Mouse (Mus musculus) CH12.LX (cell line): ENCODE results near the gene Dapk3. TPM values are rescaled to one million over a fixed set of nuclear protein-coding genes. Genes with fewer than 3 reads are reported as not detected.

Experiments
- DNase-seq: peaks from one replicate; pipeline ENCODE4 v3.0.0-alpha.2; 2013; ENCODE audit errors: extremely low read depth
- H3K27ac ChIP-seq: 2 replicates; pipeline ENCODE4 v1.5.1; 2012; ENCODE audit warnings: low read depth, mild to moderate bottlenecking, control low read depth, moderate library complexity; ENCODE audit not compliant: insufficient read depth
- H3K27me3 ChIP-seq: replicated peaks from 2 replicates; pipeline ENCODE3; 2012; ENCODE audit warnings: inconsistent platforms
- H3K36me3 ChIP-seq, 2 experiments: replicated peaks in 1 of 2; 2 replicates each; pipeline versions ENCODE3 to v1.6.1; 2012; ENCODE audit warnings: inconsistent platforms in 1 of 2, low read length in 1 of 2, mild to moderate bottlenecking in 1 of 2, mixed read lengths in 1 of 2, moderate library complexity in 1 of 2; ENCODE audit not compliant: control insufficient read depth in 1 of 2, insufficient read depth in 1 of 2
- H3K4me1 ChIP-seq, 2 experiments: 2 replicates each; pipeline ENCODE4 v1.6.1; 2012; ENCODE audit warnings: inconsistent platforms in 1 of 2, moderate library complexity in 1 of 2; ENCODE audit not compliant: insufficient read depth in 2 of 2, control insufficient read depth in 1 of 2
- H3K4me2 ChIP-seq: 2 replicates; pipeline ENCODE4 v1.6.1; 2012; ENCODE audit warnings: low read depth, mild to moderate bottlenecking, control low read depth; ENCODE audit not compliant: poor library complexity, insufficient read depth, severe bottlenecking
- H3K4me3 ChIP-seq, 3 experiments: fragments of 150-350 bp in 1 of 3; sonication (generic) in 1 of 3; replicated peaks in 1 of 3; 2 replicates each; pipeline versions ENCODE3 to v1.5.1; 2011 to 2012; ENCODE audit warnings: low read depth in 2 of 3, low read length in 2 of 3, mild to moderate bottlenecking in 2 of 3, moderate library complexity in 2 of 3, control low read depth in 1 of 3, improper control_type of control experiment in 1 of 3, inconsistent platforms in 1 of 3, mixed read lengths in 1 of 3; ENCODE audit not compliant: poor library complexity in 1 of 3
- H3K79me2 ChIP-seq: replicated peaks from 2 replicates; pipeline ENCODE4 v1.6.1; 2012; ENCODE audit warnings: mild to moderate bottlenecking, moderate library complexity; ENCODE audit not compliant: control insufficient read depth, poor library complexity, insufficient read depth, severe bottlenecking; ENCODE audit errors: extremely low read depth
- H3K9ac ChIP-seq: 2 replicates; pipeline ENCODE4 v1.6.1; 2012; ENCODE audit warnings: low read depth, mild to moderate bottlenecking, control low read depth, moderate library complexity; ENCODE audit not compliant: insufficient read depth
- H3K9me3 ChIP-seq: replicated peaks from 2 replicates; pipeline ENCODE3; 2012; ENCODE audit warnings: low read length, inconsistent platforms, mixed read lengths
- BHLHE40 ChIP-seq: IDR thresholded peaks from 2 replicates; pipeline ENCODE4 v1.6.1; 2011; ENCODE audit warnings: mild to moderate bottlenecking, low read depth, low read length, improper control_type of control experiment
- CTCF ChIP-seq, 2 experiments: IDR thresholded peaks in 1 of 2; conservative IDR thresholded peaks in 1 of 2; 2 replicates each; pipeline ENCODE4 v1.5.1; 2011 to 2012; ENCODE audit warnings: low read depth in 2 of 2, low read length in 2 of 2, improper control_type of control experiment in 1 of 2, inconsistent platforms in 1 of 2, mild to moderate bottlenecking in 1 of 2, moderate library complexity in 1 of 2
- EP300 ChIP-seq: IDR thresholded peaks from 2 replicates; pipeline ENCODE4 v1.6.1; 2011; ENCODE audit warnings: low read length, improper control_type of control experiment
- IRF4 ChIP-seq: IDR thresholded peaks from 2 replicates; pipeline ENCODE4 v1.6.1; 2014; ENCODE audit warnings: low read depth, mild to moderate bottlenecking, inconsistent platforms, low read length, improper control_type of control experiment
- JUND ChIP-seq: conservative IDR thresholded peaks from 2 replicates; pipeline ENCODE4 v1.6.1; 2011; ENCODE audit warnings: low read depth, low read length, improper control_type of control experiment
- MEF2A ChIP-seq: IDR thresholded peaks from 2 replicates; pipeline ENCODE4 v1.6.1; 2014; ENCODE audit warnings: low read depth, mild to moderate bottlenecking, inconsistent platforms, low read length, improper control_type of control experiment, borderline replicate concordance
- POLR2AphosphoS2 ChIP-seq: IDR thresholded peaks from 2 replicates; pipeline ENCODE4 v1.6.1; 2011; ENCODE audit warnings: low read depth, low read length, improper control_type of control experiment
- RAD21 ChIP-seq: IDR thresholded peaks from 2 replicates; pipeline ENCODE4 v1.6.1; 2011; ENCODE audit warnings: low read depth, mild to moderate bottlenecking, low read length, improper control_type of control experiment, moderate library complexity
- SMC3 ChIP-seq: IDR thresholded peaks from 2 replicates; pipeline ENCODE4 v1.6.1; 2011; ENCODE audit warnings: low read depth, low read length, improper control_type of control experiment
- ZC3H11A ChIP-seq: IDR thresholded peaks from 2 replicates; pipeline ENCODE4 v1.6.1; 2012; ENCODE audit warnings: low read depth, mild to moderate bottlenecking, inconsistent platforms, low read length, improper control_type of control experiment
- ZKSCAN1 ChIP-seq: IDR thresholded peaks from 2 replicates; pipeline ENCODE4 v1.6.1; 2012; ENCODE audit warnings: low read depth, inconsistent platforms, low read length, improper control_type of control experiment, borderline replicate concordance
- ZMIZ1 ChIP-seq: IDR thresholded peaks from 2 replicates; pipeline ENCODE4 v1.6.1; 2012; ENCODE audit warnings: low read depth, mild to moderate bottlenecking, inconsistent platforms, low read length, improper control_type of control experiment
- dilution Hi-C: fragments of 300-500 bp; cut with MboI; formaldehyde crosslinking; loops from 2 replicates; pipeline ENCODE4 v1.14.3; 2020; ENCODE audit warnings: low sequenced_read_pairs; ENCODE audit not compliant: extremely low pct_unique_long_range_greater_than_20kb, extremely low pct_ligation_motif_present
- in situ Hi-C: fragments of 300-500 bp; cut with MboI; formaldehyde crosslinking; loops from 3 replicates; pipeline ENCODE4 v1.14.3; 2019; ENCODE audit warnings: low sequenced_read_pairs, low pct_ligation_motif_present, low pct_unique_long_range_greater_than_20kb, mixed read lengths
- polyA plus RNA-seq: library from polyadenylated mRNA; unstranded; fragments of >175 nt; gene quantifications from 2 replicates; pipeline ENCODE4 v1.2.1, GENCODE M21; 2012; ENCODE audit warnings: low read depth; ENCODE audit not compliant: insufficient read length
- total RNA-seq, 2 experiments: library from RNA; depleted of rRNA; stranded (reverse); fragments of 300-350 nt in 1 of 2; fragments of >200 nt in 1 of 2; gene quantifications; 2 replicates each; pipeline ENCODE4 v1.2.3; 2012 to 2014

Gene Dapk3
- total and polyA plus RNA-seq, 3 experiments = 25.4 to 46.2 (median 44.5) TPM

- H3K4me3 ChIP-seq = no peak overlapping the region
- peaks cover 5% of the 10 kb centered on the region for H3K27me3 ChIP-seq
- dilution Hi-C loops = no loop called here
- H3K9me3 ChIP-seq = no peaks in the 10 kb centered on the region
- TF ChIP-seq ZMIZ1 (no peak), EP300 (no peak), POLR2AphosphoS2 (no peak), BHLHE40 (peak; percentile 35; the same call in 1 of the 2 replicates)
- DNase-seq = no peak
- H3K36me3 ChIP-seq = no peaks in the 10 kb centered on the region
- no peak overlapping the region for H3K4me2 ChIP-seq
- H3K79me2 ChIP-seq = no peaks in the 10 kb centered on the region
- in situ Hi-C loops = loop anchor here (5.0 to 10.0 kb wide), 2 partner anchors 90 to 157 kb away; partner anchors contain the start of genes Hmg20b and Mfsd12
- no peak overlapping the region for H3K9ac ChIP-seq
- no peak overlapping the region for H3K27ac ChIP-seq
- H3K4me1 ChIP-seq = peaks cover 33 to 56% of the 10 kb centered on the region in 2 experiments
Measured at GRCm38 (mm10) chr10:81197305-81197704, 14.5 kb downstream of the Dapk3 start.

GRCm38 (mm10) chr10:81198230-81198629, 15.4 kb downstream of the Dapk3 start:
- peak; percentile 72 for DNase-seq
- H3K27ac ChIP-seq = no peak overlapping the region
- no peak overlapping the region for H3K9ac ChIP-seq
- TF ChIP-seq ZKSCAN1 = no peak
- TF ChIP-seq ZMIZ1 = no peak
- TF ChIP-seq SMC3 = peak; percentile 79
- 0 out of 2 replicates have a peak, but pooled peaks have one; percentile 21 for TF ChIP-seq IRF4
- TF ChIP-seq MEF2A = peak; percentile 25; the same call in 1 of the 2 replicates
- TF ChIP-seq CTCF (conservative IDR thresholded peaks at IDR 0.05 in 1 of 2, IDR thresholded peaks at IDR 0.05 in 1 of 2; ENCODE audit: low read depth in 2 of 2, low read length in 2 of 2) = peak; percentile 74 to 96
- TF ChIP-seq JUND = peak; percentile 48; the same call in 1 of the 2 replicates
- peak; percentile 96 for TF ChIP-seq RAD21
- peak; percentile 39 for TF ChIP-seq ZC3H11A
- H3K79me2 ChIP-seq = no peaks in the 10 kb centered on the region
- H3K36me3 ChIP-seq = no peaks in the 10 kb centered on the region
- dilution Hi-C loops (no loop called here), in situ Hi-C loops (loop anchor here (5.0 to 10.0 kb wide), 2 partner anchors 89 to 157 kb away; partner anchors contain the start of genes Hmg20b and Mfsd12)
- H3K27me3 ChIP-seq = peaks cover 5% of the 10 kb centered on the region
- H3K9me3 ChIP-seq = no peaks in the 10 kb centered on the region
- H3K4me1 ChIP-seq = peaks cover 32 to 52% of the 10 kb centered on the region in 2 experiments
- H3K4me2 ChIP-seq = no peak overlapping the region
- H3K4me3 ChIP-seq = no peak overlapping the region

- H3K9me3 ChIP-seq = no peaks in the 10 kb centered on the region
- no peak overlapping the region for H3K9ac ChIP-seq
- DNase-seq = no peak
- H3K27ac ChIP-seq = no peak overlapping the region
- dilution Hi-C loops (no loop called here), in situ Hi-C loops (loop anchor here (5.0 to 10.0 kb wide), 2 partner anchors 88 to 156 kb away; partner anchors contain the start of genes Hmg20b and Mfsd12)
- TF ChIP-seq ZKSCAN1 (no peak), CTCF (conservative IDR thresholded peaks at IDR 0.05 in 1 of 2, IDR thresholded peaks at IDR 0.05 in 1 of 2; ENCODE audit: low read depth in 2 of 2, low read length in 2 of 2) (peak in 1 of 2 experiments; percentile 16; a peak in 1 of 4 replicates)
- H3K4me3 ChIP-seq = no peak overlapping the region
- no peaks in the 10 kb centered on the region for H3K79me2 ChIP-seq
- peaks cover 38 to 54% of the 10 kb centered on the region in 2 experiments for H3K4me1 ChIP-seq
- no peak overlapping the region for H3K4me2 ChIP-seq
- no peaks in the 10 kb centered on the region for H3K36me3 ChIP-seq
- H3K27me3 ChIP-seq = peaks cover 5% of the 10 kb centered on the region
Measured at GRCm38 (mm10) chr10:81198990-81199389, 16.2 kb downstream of the Dapk3 start.
